Mouse (Mus musculus): ENCODE measurements at regions not wholly inside any gene's neighbourhood (a gene's known extent, or its start where the extent isn't known, plus 50 kb on each side); places are given as distances from the start of the nearest gene placed in this dataset.

DNA sequence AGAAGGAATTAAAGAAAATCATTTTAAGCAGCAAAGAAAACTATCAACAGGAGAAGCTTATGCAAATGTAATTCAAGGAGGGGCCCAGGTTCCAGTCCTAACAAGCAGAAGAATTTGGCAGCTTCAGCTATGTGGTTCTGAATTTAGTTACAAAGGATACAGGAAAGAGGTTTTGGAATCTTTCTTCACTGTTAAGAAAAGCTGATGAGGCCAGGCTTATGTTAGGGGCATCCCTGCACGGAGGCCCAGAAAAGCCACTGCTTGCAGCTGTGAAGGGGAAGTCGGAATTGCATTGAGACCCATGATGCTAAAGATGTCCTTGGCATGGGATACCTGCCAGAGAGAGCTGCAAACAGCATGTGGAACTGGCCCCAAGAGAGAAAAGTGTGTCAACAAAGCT is 114.9 kb upstream of the Cops8 start:
- no peak overlapping the region for H3K4me3 ChIP-seq (replicated peaks; ENCODE audit: control insufficient read depth, low read depth, low read length)
- no peak overlapping the region for H3K27ac ChIP-seq (ENCODE audit: control insufficient read depth, insufficient read depth, low read depth, low read length, poor library complexity)
- 69% methylated on average over 2 of the region's 2 CpGs for WGBS
- H3K4me1 ChIP-seq (ENCODE audit: control insufficient read depth, insufficient read depth, low read length): no peaks in the 10 kb centered on the region
- TF ChIP-seq POLR2A (IDR thresholded peaks at IDR 0.05; ENCODE audit: borderline replicate concordance, control insufficient read depth, low read depth, low read length) (no peak), CTCF (IDR thresholded peaks at IDR 0.05; ENCODE audit: control insufficient read depth, insufficient read depth, low read length) (no peak)

DNA sequence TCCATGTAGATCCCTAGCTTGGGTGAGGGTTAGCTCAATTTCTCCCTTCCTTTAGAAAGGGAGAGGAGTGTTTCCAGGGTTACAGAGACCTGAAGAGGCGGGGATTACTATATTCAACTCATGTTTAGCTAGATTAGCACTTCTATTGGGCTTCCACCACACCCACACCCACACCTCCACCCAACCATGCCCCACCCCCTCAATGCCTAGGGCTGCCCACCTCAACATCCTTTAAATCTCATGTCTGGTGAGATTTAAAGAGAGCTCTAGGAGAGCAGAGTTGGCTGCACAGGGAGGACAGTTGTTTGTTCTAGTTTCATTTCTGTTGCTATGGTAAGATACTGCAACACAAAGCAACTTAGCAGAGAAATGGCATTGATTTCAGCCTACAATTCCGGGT is 113.8 kb upstream of the Cops8 start:
- 65% methylated on average over 2 of the region's 2 CpGs for WGBS
- no peak overlapping the region for H3K27ac ChIP-seq (ENCODE audit: control insufficient read depth, insufficient read depth, low read depth, low read length, poor library complexity)
- TF ChIP-seq POLR2A (IDR thresholded peaks at IDR 0.05; ENCODE audit: borderline replicate concordance, control insufficient read depth, low read depth, low read length): no peak
- TF ChIP-seq CTCF (IDR thresholded peaks at IDR 0.05; ENCODE audit: control insufficient read depth, insufficient read depth, low read length): no peak
- no peak overlapping the region for H3K4me3 ChIP-seq (replicated peaks; ENCODE audit: control insufficient read depth, low read depth, low read length)
- no peaks in the 10 kb centered on the region for H3K4me1 ChIP-seq (ENCODE audit: control insufficient read depth, insufficient read depth, low read length)

DNA sequence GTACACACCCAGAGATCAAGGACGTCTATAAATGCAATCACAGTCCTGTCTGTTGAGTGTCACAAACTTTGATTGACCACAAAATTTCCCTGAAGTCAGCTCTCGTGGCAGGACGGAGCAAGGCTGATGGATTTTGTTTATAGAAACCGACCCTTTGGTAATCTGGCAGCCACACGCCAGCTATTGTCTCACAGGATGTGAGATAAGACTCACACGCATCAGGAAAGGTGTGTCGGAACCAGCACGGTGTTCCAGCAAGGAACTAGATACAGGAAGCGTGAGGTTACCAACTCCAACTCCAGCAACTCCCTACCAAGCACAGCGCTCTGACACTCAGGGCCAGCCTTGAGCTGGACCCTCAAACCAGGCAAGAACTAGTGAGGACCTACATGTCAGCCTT is 112.4 kb upstream of the Cops8 start:
- Histone ChIP-seq H3K27ac (ENCODE audit: control insufficient read depth, insufficient read depth, low read depth, low read length, poor library complexity) (no peak overlapping the region), H3K4me3 (replicated peaks; ENCODE audit: control insufficient read depth, low read depth, low read length) (no peak overlapping the region), H3K4me1 (ENCODE audit: control insufficient read depth, insufficient read depth, low read length) (no peaks in the 10 kb centered on the region)
- 33% methylated on average over 10 of the region's 10 CpGs for WGBS
- TF ChIP-seq POLR2A (IDR thresholded peaks at IDR 0.05; ENCODE audit: borderline replicate concordance, control insufficient read depth, low read depth, low read length) (no peak), CTCF (IDR thresholded peaks at IDR 0.05; ENCODE audit: control insufficient read depth, insufficient read depth, low read length) (no peak)

DNA sequence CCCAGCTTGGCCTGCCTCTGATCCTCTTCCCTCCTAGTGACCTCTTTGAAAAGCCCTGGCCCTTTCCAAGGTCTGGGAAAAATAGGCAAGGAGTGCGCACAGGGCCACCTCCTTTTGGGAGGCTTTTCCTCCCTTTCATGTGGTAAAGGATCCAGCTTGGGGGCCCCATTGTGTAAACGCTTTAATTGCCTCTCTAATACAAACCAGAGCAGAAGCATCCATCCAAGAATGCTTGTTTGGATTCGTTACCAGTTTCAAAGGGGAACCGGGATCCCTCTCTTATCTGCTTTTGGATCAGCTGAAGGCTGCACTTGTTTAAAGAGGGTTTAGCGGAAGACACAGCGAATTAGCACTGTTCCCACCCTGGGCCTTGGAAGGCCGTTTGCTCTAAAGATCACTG is 109.3 kb upstream of the Cops8 start:
- no peak overlapping the region for H3K27ac ChIP-seq (ENCODE audit: control insufficient read depth, insufficient read depth, low read depth, low read length, poor library complexity)
- 35% methylated on average over 7 of the region's 7 CpGs for WGBS
- TF ChIP-seq CTCF (IDR thresholded peaks at IDR 0.05; ENCODE audit: control insufficient read depth, insufficient read depth, low read length) (no peak), POLR2A (IDR thresholded peaks at IDR 0.05; ENCODE audit: borderline replicate concordance, control insufficient read depth, low read depth, low read length) (no peak)
- no peak overlapping the region for H3K4me3 ChIP-seq (replicated peaks; ENCODE audit: control insufficient read depth, low read depth, low read length)
- no peaks in the 10 kb centered on the region for H3K4me1 ChIP-seq (ENCODE audit: control insufficient read depth, insufficient read depth, low read length)

DNA sequence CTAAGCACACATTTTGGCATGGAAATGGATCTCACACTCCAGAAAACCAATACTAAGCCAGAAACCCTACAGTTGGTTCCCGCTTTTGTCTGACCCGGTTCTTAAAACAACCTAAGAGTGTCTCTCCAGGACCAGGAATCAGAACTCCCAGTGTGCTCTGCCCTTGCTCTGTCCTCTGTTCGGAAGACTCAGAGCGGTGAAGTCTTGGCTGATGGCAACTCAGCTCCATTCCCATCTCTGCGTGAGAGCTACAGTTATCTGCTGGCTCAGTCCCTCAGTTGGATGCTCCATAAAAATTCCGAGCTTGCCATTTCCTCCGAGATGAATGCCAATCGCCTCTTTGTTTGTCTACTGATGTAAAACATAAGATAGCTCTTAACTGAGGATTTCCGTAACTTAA is 107.6 kb upstream of the Cops8 start:
- H3K4me1 ChIP-seq (ENCODE audit: control insufficient read depth, insufficient read depth, low read length): no peaks in the 10 kb centered on the region
- WGBS: 81% methylated on average over 9 of the region's 9 CpGs
- TF ChIP-seq CTCF (IDR thresholded peaks at IDR 0.05; ENCODE audit: control insufficient read depth, insufficient read depth, low read length) (no peak), POLR2A (IDR thresholded peaks at IDR 0.05; ENCODE audit: borderline replicate concordance, control insufficient read depth, low read depth, low read length) (no peak)
- H3K27ac ChIP-seq (ENCODE audit: control insufficient read depth, insufficient read depth, low read depth, low read length, poor library complexity): no peak overlapping the region
- no peak overlapping the region for H3K4me3 ChIP-seq (replicated peaks; ENCODE audit: control insufficient read depth, low read depth, low read length)

DNA sequence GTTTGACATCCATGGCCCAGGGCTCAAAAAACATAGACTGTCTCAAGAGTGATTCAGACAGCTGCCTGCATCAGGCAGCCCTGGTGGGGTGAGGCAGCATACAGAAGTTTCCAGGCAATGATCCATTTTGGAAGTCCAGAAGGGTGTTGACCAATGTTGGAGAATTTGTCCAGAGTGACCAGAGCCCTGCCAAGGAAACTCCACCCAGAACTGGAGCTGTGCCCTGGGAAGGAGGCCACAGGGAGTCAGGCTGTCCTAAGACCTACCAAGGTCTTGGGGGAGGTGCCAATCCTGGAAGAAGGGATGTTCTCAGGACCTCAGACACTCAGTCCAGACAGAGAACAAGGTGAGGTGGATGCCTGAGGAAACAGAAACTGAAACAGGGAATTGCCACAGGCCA is 105.2 kb upstream of the Cops8 start:
- Histone ChIP-seq H3K27ac (ENCODE audit: control insufficient read depth, insufficient read depth, low read depth, low read length, poor library complexity) (no peak overlapping the region), H3K4me1 (ENCODE audit: control insufficient read depth, insufficient read depth, low read length) (no peaks in the 10 kb centered on the region), H3K4me3 (replicated peaks; ENCODE audit: control insufficient read depth, low read depth, low read length) (no peak overlapping the region)
- TF ChIP-seq POLR2A (IDR thresholded peaks at IDR 0.05; ENCODE audit: borderline replicate concordance, control insufficient read depth, low read depth, low read length) (no peak), CTCF (IDR thresholded peaks at IDR 0.05; ENCODE audit: control insufficient read depth, insufficient read depth, low read length) (no peak)

DNA sequence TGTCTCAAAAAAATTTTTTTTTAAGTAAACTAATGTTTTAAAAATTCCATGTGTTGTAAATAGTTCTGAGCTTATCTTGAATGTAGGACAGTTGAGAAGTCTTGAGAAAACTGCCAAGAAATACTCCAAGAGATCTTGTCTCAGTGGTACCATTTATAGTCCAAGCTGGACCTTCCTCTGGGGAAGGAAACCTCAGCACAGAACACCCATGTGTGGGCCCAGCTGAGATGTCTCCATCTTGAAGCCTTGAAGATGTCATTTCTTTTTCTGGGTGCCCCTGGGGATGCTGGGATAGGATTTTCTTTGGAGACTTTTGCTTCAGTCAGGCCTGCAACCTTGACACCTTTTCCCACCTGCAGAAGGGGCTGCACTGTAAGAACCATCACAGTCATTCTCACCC is 101.4 kb upstream of the Cops8 start:
- H3K4me3 ChIP-seq (replicated peaks; ENCODE audit: control insufficient read depth, low read depth, low read length): no peak overlapping the region
- no peaks in the 10 kb centered on the region for H3K4me1 ChIP-seq (ENCODE audit: control insufficient read depth, insufficient read depth, low read length)
- no peak overlapping the region for H3K27ac ChIP-seq (ENCODE audit: control insufficient read depth, insufficient read depth, low read depth, low read length, poor library complexity)
- TF ChIP-seq CTCF (IDR thresholded peaks at IDR 0.05; ENCODE audit: control insufficient read depth, insufficient read depth, low read length) (no peak), POLR2A (IDR thresholded peaks at IDR 0.05; ENCODE audit: borderline replicate concordance, control insufficient read depth, low read depth, low read length) (no peak)

DNA sequence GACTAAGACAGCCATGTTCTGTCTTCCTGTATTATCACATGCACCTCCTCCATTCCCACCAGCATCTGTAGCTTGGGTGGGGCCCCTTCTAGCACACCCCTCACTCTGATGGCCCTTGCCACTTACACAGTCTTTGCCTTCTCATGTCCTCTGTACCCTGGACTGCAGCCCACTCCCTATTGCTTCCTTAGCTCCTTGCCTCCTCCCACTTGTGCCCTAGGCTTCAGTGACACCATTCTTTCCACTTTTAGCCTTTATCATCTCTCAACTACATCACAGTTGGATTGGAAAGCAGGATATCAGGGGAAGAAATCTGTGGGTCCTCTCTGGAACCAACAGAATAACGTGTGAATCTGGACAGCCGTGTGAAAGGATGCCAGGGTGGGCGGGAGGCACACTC is 100.4 kb upstream of the Cops8 start:
- TF ChIP-seq POLR2A (IDR thresholded peaks at IDR 0.05; ENCODE audit: borderline replicate concordance, control insufficient read depth, low read depth, low read length) (no peak), CTCF (IDR thresholded peaks at IDR 0.05; ENCODE audit: control insufficient read depth, insufficient read depth, low read length) (no peak)
- H3K4me3 ChIP-seq (replicated peaks; ENCODE audit: control insufficient read depth, low read depth, low read length): no peak overlapping the region
- no peak overlapping the region for H3K27ac ChIP-seq (ENCODE audit: control insufficient read depth, insufficient read depth, low read depth, low read length, poor library complexity)
- H3K4me1 ChIP-seq (ENCODE audit: control insufficient read depth, insufficient read depth, low read length): no peaks in the 10 kb centered on the region
- 87% methylated on average over 3 of the region's 3 CpGs for WGBS

DNA sequence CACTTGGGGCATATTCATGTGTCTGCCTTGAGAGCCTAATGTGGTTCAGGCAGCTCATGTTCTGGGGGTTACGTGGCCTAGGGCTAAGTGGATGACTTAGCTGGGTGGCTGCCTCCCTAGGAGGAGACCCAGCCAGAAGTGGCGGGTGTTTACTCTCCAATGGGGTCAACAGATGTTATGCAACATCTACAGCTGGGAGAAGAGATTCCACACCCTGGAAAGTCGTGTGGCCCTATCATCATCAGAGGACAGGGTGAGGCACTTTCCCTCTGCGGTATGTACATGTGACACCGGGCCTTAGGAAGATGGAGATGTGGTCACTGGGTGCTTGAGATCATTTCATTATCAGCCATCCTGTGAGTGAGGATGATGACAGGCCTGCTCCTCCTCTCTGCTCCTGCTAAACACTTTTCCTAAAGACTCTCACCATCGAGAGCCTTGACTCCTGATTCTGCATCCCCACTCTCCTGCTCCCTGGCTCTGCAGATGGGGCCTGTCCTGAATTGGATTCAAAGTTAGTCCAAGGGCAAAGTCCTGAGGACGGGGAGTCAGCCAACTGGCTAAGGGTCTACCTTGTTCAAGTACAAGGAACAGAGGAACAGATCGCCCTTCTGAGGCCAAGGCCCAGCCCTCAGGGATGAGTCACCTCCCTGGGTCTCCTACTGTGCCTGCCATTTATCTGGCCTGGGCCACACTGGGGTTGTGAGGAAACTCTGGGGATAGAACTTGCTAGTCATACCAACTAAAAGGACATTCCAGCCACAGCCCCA is 99.8 kb upstream of the Cops8 start:
- no peak for TF ChIP-seq CTCF (IDR thresholded peaks at IDR 0.05; ENCODE audit: control insufficient read depth, insufficient read depth, low read length)
- no peak for TF ChIP-seq POLR2A (IDR thresholded peaks at IDR 0.05; ENCODE audit: borderline replicate concordance, control insufficient read depth, low read depth, low read length)
- Histone ChIP-seq H3K4me1 (ENCODE audit: control insufficient read depth, insufficient read depth, low read length) (no peaks in the 10 kb centered on the region), H3K4me3 (replicated peaks; ENCODE audit: control insufficient read depth, low read depth, low read length) (no peak overlapping the region), H3K27ac (ENCODE audit: control insufficient read depth, insufficient read depth, low read depth, low read length, poor library complexity) (no peak overlapping the region)
- WGBS: 74% methylated on average over 8 of the region's 8 CpGs
